Mouse (Mus musculus) midbrain, embryonic 14.5 days (tissue): ENCODE data around the gene Tjp3. TPM values are rescaled to one million over a fixed set of nuclear protein-coding genes. Genes with fewer than 3 reads are reported as not detected.

Experiments
- ATAC-seq: fragments of 200-750 bp; cut with Nextera tagmentation; 2 replicates; pipeline ENCODE4 v1.8.0; 2017; ENCODE audit warnings: moderate number of reproducible peaks, moderate library complexity; ENCODE audit not compliant: low FRiP score, low TSS enrichment
- DNase-seq: peaks from one replicate; pipeline ENCODE4 v3.0.0-alpha.2; 2015
- H3K27ac ChIP-seq: fragments of 300-500 bp; sonication (generic); replicated peaks from 2 replicates; pipeline ENCODE4 v1.5.1; 2014; ENCODE audit warnings: mild to moderate bottlenecking, low read depth, low read length, moderate library complexity
- H3K27me3 ChIP-seq: fragments of 300-500 bp; sonication (generic); 2 replicates; pipeline ENCODE4 v1.6.1; 2014; ENCODE audit warnings: low read length, control low read depth, mixed read lengths; ENCODE audit not compliant: control insufficient read depth, insufficient read depth
- H3K36me3 ChIP-seq: fragments of 300-500 bp; sonication (generic); 2 replicates; pipeline ENCODE4 v1.6.1; 2014; ENCODE audit warnings: low read length, control low read depth; ENCODE audit not compliant: control insufficient read depth, insufficient read depth
- H3K4me1 ChIP-seq: fragments of 300-500 bp; sonication (generic); 2 replicates; pipeline ENCODE4 v1.6.1; 2014; ENCODE audit warnings: mild to moderate bottlenecking, antibody characterized with exemption, low read length, control low read depth; ENCODE audit not compliant: control insufficient read depth, insufficient read depth
- H3K4me2 ChIP-seq: fragments of 300-500 bp; sonication (generic); 2 replicates; pipeline ENCODE4 v1.6.1; 2014; ENCODE audit warnings: mild to moderate bottlenecking, low read length, moderate library complexity
- H3K4me3 ChIP-seq: fragments of 300-500 bp; sonication (generic); replicated peaks from 2 replicates; pipeline ENCODE4 v1.5.1; 2014; ENCODE audit warnings: low read depth, low read length
- H3K9ac ChIP-seq: fragments of 300-500 bp; sonication (generic); replicated peaks from 2 replicates; pipeline ENCODE4 v1.6.1; 2014; ENCODE audit warnings: mild to moderate bottlenecking, low read length, moderate library complexity
- H3K9me3 ChIP-seq: fragments of 300-500 bp; sonication (generic); 2 replicates; pipeline ENCODE4 v1.6.1; 2016; ENCODE audit warnings: low read length, control low read depth, mixed read lengths; ENCODE audit not compliant: control insufficient read depth
- WGBS: fragments of 180-500 bp; shearing (Covaris S2); extraction: QIAGEN DNeasy Blood & Tissue Kit; methylation state at CpG from one replicate; pipeline ENCODE4 v1.1.7; 2014; 5-methylcytosine and 5-hydroxymethylcytosine counted together
- polyA plus RNA-seq: library from polyadenylated mRNA; unstranded; fragments of >200 nt; fragmentation: Nextera tagmentation; extraction: Ambion mirVana; gene quantifications from 2 replicates; pipeline ENCODE4 v1.2.1, GENCODE M21; 2014

Tjp3 gene
- polyA plus RNA-seq, 1 experiment from 2014 or later, result 4.4 TPM

GRCm38 (mm10) chr10:81257158-81258039, 34.0 kb downstream of the Tjp3 start:
- Histone ChIP-seq H3K36me3 (peaks cover 7% of the 10 kb centered on the region; the same call in 1 of the 2 replicates), H3K27me3 (peaks cover 24% of the 10 kb centered on the region), H3K4me2 (peak overlapping the region; percentile 73), H3K4me1 (peaks cover 25% of the 10 kb centered on the region), H3K27ac (no peak overlapping the region), H3K9me3 (no peaks in the 10 kb centered on the region; the same call in 1 of the 2 replicates), H3K9ac (peak overlapping the region; percentile 54), H3K4me3 (peak overlapping the region; percentile 43)
- ATAC-seq (no peak), DNase-seq (peak; percentile 60)
- 1% methylated on average over 62 of the region's 62 CpGs for WGBS

GRCm38 (mm10) chr10:81254886-81255285, 36.5 kb downstream of the Tjp3 start:
- H3K4me2 ChIP-seq, result no peak overlapping the region
- H3K36me3 ChIP-seq, result 0 out of 2 replicates have a peak, but pooled peaks cover 2% of the 10 kb centered on the region
- peaks cover 24% of the 10 kb centered on the region for H3K4me1 ChIP-seq
- H3K9me3 ChIP-seq, result no peaks in the 10 kb centered on the region
- H3K4me3 ChIP-seq, result no peak overlapping the region
- DNase-seq, result no peak
- peaks cover 40% of the 10 kb centered on the region for H3K27me3 ChIP-seq
- ATAC-seq, result no peak
- no peak overlapping the region for H3K9ac ChIP-seq
- no peak overlapping the region for H3K27ac ChIP-seq
- WGBS, result 68% methylated on average over 1 of the region's 1 CpGs

- Histone ChIP-seq H3K4me1 (peaks cover 15% of the 10 kb centered on the region), H3K27ac (no peak within 1 kb of the TSS), H3K9ac (peak within 1 kb of the TSS; percentile 13), H3K36me3 (0 out of 2 replicates have a peak, but pooled peaks cover 7% of the 10 kb centered on the region), H3K9me3 (no peaks in the 10 kb centered on the region), H3K27me3 (peaks cover 30% of the 10 kb centered on the region), H3K4me2 (peak within 1 kb of the TSS; percentile 51), H3K4me3 (peak within 1 kb of the TSS; percentile 17)
- 8% methylated on average over 44 of the region's 44 CpGs for WGBS
- ATAC-seq, result peak; percentile 72
- DNase-seq, result peak; percentile 86
These were observed 38.7 kb downstream of the Tjp3 start, which contains the start of gene Matk for GRCm38 (mm10) chr10:81252424-81253419. TSS of gene Matk (plus strand) at chr10:81252935.

- no peak overlapping the region for H3K27ac ChIP-seq
These were observed 41.9 kb downstream of the Tjp3 start for GRCm38 (mm10) chr10:81249442-81249841.

GRCm38 (mm10) chr10:81247804-81248203, 43.6 kb downstream of the Tjp3 start:
- 0 out of 2 replicates have a peak, but pooled peaks cover 16% of the 10 kb centered on the region for H3K36me3 ChIP-seq
- H3K4me3 ChIP-seq, result no peak overlapping the region
- peaks cover 3% of the 10 kb centered on the region; the same call in 1 of the 2 replicates for H3K4me1 ChIP-seq
- ATAC-seq (no peak), DNase-seq (no peak)
- H3K27me3 ChIP-seq, result peaks cover 18% of the 10 kb centered on the region
- H3K9me3 ChIP-seq, result no peaks in the 10 kb centered on the region
- no peak overlapping the region for H3K27ac ChIP-seq
- 88% methylated on average over 2 of the region's 2 CpGs for WGBS
- no peak overlapping the region for H3K4me2 ChIP-seq
- no peak overlapping the region for H3K9ac ChIP-seq

More at GRCm38 (mm10) chr10:81249442-81249841, 41.9 kb downstream of the Tjp3 start:
- Histone ChIP-seq H3K9ac (no peak overlapping the region), H3K4me3 (no peak overlapping the region), H3K4me2 (no peak overlapping the region), H3K9me3 (no peaks in the 10 kb centered on the region), H3K27me3 (peaks cover 22% of the 10 kb centered on the region), H3K4me1 (peaks cover 9% of the 10 kb centered on the region; the same call in 1 of the 2 replicates), H3K36me3 (0 out of 2 replicates have a peak, but pooled peaks cover 16% of the 10 kb centered on the region)
- DNase-seq (no peak), ATAC-seq (no peak)
- WGBS, result 89% methylated on average over 8 of the region's 8 CpGs

- H3K9me3 ChIP-seq, result no peaks in the 10 kb centered on the region
- H3K4me3 ChIP-seq, result no peak overlapping the region
- no peak overlapping the region for H3K4me2 ChIP-seq
- H3K36me3 ChIP-seq, result 0 out of 2 replicates have a peak, but pooled peaks cover 16% of the 10 kb centered on the region
- H3K27me3 ChIP-seq, result peaks cover 4% of the 10 kb centered on the region; the same call in 1 of the 2 replicates
- 93% methylated on average over 6 of the region's 6 CpGs for WGBS
- H3K9ac ChIP-seq, result no peak overlapping the region
- DNase-seq, result no peak
- ATAC-seq, result no peak
- H3K4me1 ChIP-seq, result no peaks in the 10 kb centered on the region
- no peak overlapping the region for H3K27ac ChIP-seq
These were observed 46.2 kb downstream of the Tjp3 start for GRCm38 (mm10) chr10:81245166-81245565.

- no peak overlapping the region for H3K9ac ChIP-seq
- H3K36me3 ChIP-seq, result 0 out of 2 replicates have a peak, but pooled peaks cover 12% of the 10 kb centered on the region
- H3K4me1 ChIP-seq, result no peaks in the 10 kb centered on the region
- H3K27ac ChIP-seq, result no peak overlapping the region
- ATAC-seq (peak; percentile 75), DNase-seq (peak; percentile 85)
- H3K27me3 ChIP-seq, result peaks cover 10% of the 10 kb centered on the region; the same call in 1 of the 2 replicates
- 6% methylated on average over 17 of the region's 17 CpGs for WGBS
- 0 out of 2 replicates have a peak overlapping the region, but pooled peaks have one; percentile 12 for H3K4me2 ChIP-seq
- H3K9me3 ChIP-seq, result no peaks in the 10 kb centered on the region
- H3K4me3 ChIP-seq, result no peak overlapping the region
These were observed 46.8 kb downstream of the Tjp3 start for GRCm38 (mm10) chr10:81244595-81244994.

GRCm38 (mm10) chr10:81244146-81244545, 47.2 kb downstream of the Tjp3 start:
- H3K9me3 ChIP-seq, result no peaks in the 10 kb centered on the region
- H3K27me3 ChIP-seq, result peaks cover 14% of the 10 kb centered on the region; the same call in 1 of the 2 replicates
- DNase-seq (no peak), ATAC-seq (no peak)
- no peak overlapping the region for H3K27ac ChIP-seq
- H3K9ac ChIP-seq, result no peak overlapping the region
- no peak overlapping the region for H3K4me3 ChIP-seq
- 0 out of 2 replicates have a peak, but pooled peaks cover 12% of the 10 kb centered on the region for H3K36me3 ChIP-seq
- no peaks in the 10 kb centered on the region for H3K4me1 ChIP-seq
- WGBS, result 81% methylated on average over 4 of the region's 4 CpGs
- 0 out of 2 replicates have a peak overlapping the region, but pooled peaks have one; percentile 12 for H3K4me2 ChIP-seq
